In genomic region chr2:163438619-163439451, GRCm38 (mm10) we compare ENCODE assay signal across 9 mouse cellular contexts. TPM values are rescaled to one million over a fixed set of nuclear protein-coding genes. Genes with fewer than 3 reads are reported as not detected.
DNase-seq lines count a peak whose midpoint lies in the region; ATAC-seq and TF ChIP-seq lines count a peak whose summit lies in the region.
"Had no signal": no experiment of that assay in that cellular context is flagged by ENCODE, and none has a peak within 500 bp of the region (broad histone marks: within the 10 kb centered on the region; RNA-seq: fewer than 3 reads in every experiment).

No protein-coding gene starts in this region.

- H3K27ac ChIP-seq in gastrocnemius, adult 2 months = no peak overlapping the region
- no peak overlapping the region for H3K27ac ChIP-seq in ES-E14 (ENCODE audit: insufficient read depth, low read depth, low read length, poor library complexity, severe bottlenecking)
- peak overlapping the region; percentile 90 for H3K27ac ChIP-seq in hindbrain, embryonic 10.5 days
- H3K27ac ChIP-seq in liver, embryonic 11.5 days (ENCODE audit: low read depth, low read length) = no peak overlapping the region
- H3K27ac ChIP-seq in olfactory bulb, adult 2 months (ENCODE audit: insufficient read depth, low read depth, low read length) = no peak overlapping the region; the same call in 1 of the 2 replicates

- TF ChIP-seq POLR2A in olfactory bulb, adult 2 months (IDR thresholded peaks at IDR 0.05; ENCODE audit: insufficient read depth, low read depth, low read length) = no peak; the same call in 1 of the 2 replicates

- peak overlapping the region; percentile 47 for H3K9ac ChIP-seq in ES-E14 (ENCODE audit: insufficient read depth, low read depth, low read length, poor library complexity, severe bottlenecking)
- H3K9ac ChIP-seq in liver, embryonic 11.5 days (ENCODE audit: low read depth, low read length) = no peak overlapping the region

- DNase-seq in gastrocnemius, adult 2 months = no peak
- DNase-seq in gastrocnemius, postnatal 10 days = no peak
- no peak for DNase-seq in ES-E14 (ENCODE audit: low read depth, low spot score)
- DNase-seq in embryo, embryonic 11.5 days (ENCODE audit: low read depth, low spot score) = peak; percentile 56
- DNase-seq in hindbrain, embryonic 10.5 days (ENCODE audit: low spot score) = peak; percentile 67
- DNase-seq in liver, embryonic 11.5 days (ENCODE audit: low spot score) = peak; percentile 46
- no peak for DNase-seq in right cerebral cortex, postnatal 14 days

- no peak for ATAC-seq in liver, embryonic 11.5 days (replicated peaks; ENCODE audit: low FRiP score)

- H3K4me2 ChIP-seq in liver, embryonic 11.5 days = peak overlapping the region; percentile 53

- in situ Hi-C loops in ES-E14 (cut with MboI; ENCODE audit: low sequenced_read_pairs in 2 of 2, unreplicated experiment in 2 of 2) = no loop called here

- H3K27me3 ChIP-seq in hindbrain, embryonic 10.5 days (ENCODE audit: insufficient read depth, poor library complexity, severe bottlenecking) = peaks cover 21% of the 10 kb centered on the region
- peaks cover 18% of the 10 kb centered on the region for H3K27me3 ChIP-seq in liver, embryonic 11.5 days (replicated peaks; ENCODE audit: control insufficient read depth, insufficient read depth, low read length)

- 1% methylated on average over 30 of the region's 30 CpGs for WGBS in hindbrain, embryonic 10.5 days
- 3% methylated on average over 30 of the region's 30 CpGs for WGBS in liver, embryonic 11.5 days
- WGBS in olfactory bulb, adult 2 months = 2% methylated on average over 30 of the region's 30 CpGs

- H3K36me3 ChIP-seq in ES-E14 (ENCODE audit: control insufficient read depth, insufficient read depth, low read length, poor library complexity, severe bottlenecking) = no peaks in the 10 kb centered on the region
- no peaks in the 10 kb centered on the region for H3K36me3 ChIP-seq in hindbrain, embryonic 10.5 days
- H3K36me3 ChIP-seq in liver, embryonic 11.5 days (ENCODE audit: control insufficient read depth, insufficient read depth, low read length) = no peaks in the 10 kb centered on the region

- peak overlapping the region; percentile 66 for H3K4me3 ChIP-seq in gastrocnemius, adult 2 months
- peak overlapping the region; percentile 59 to 67 for H3K4me3 ChIP-seq in ES-E14 (ENCODE audit: insufficient read depth in 1 of 2, low read depth in 1 of 2, low read length in 2 of 2, poor library complexity in 1 of 2, severe bottlenecking in 1 of 2)
- peak overlapping the region; percentile 72 for H3K4me3 ChIP-seq in hindbrain, embryonic 10.5 days
- H3K4me3 ChIP-seq in liver, embryonic 11.5 days (ENCODE audit: low read depth, low read length) = peak overlapping the region; percentile 35; the same call in 1 of the 2 replicates
- peak overlapping the region; percentile 87 for H3K4me3 ChIP-seq in olfactory bulb, adult 2 months (ENCODE audit: insufficient read depth, low read depth, low read length)

- intact Hi-C loops in gastrocnemius, adult 2 months (cut with DNase I) = no loop called here

- no peak for TF ChIP-seq CTCF in gastrocnemius, adult 2 months (IDR thresholded peaks at IDR 0.05)
- TF ChIP-seq CTCF in olfactory bulb, adult 2 months (IDR thresholded peaks at IDR 0.05; ENCODE audit: insufficient read depth, low read depth, low read length) = no peak

- no peaks in the 10 kb centered on the region for H3K9me3 ChIP-seq in ES-E14 (ENCODE audit: control insufficient read depth, insufficient read depth, low read depth, low read length)
- no peaks in the 10 kb centered on the region for H3K9me3 ChIP-seq in hindbrain, embryonic 10.5 days
- no peaks in the 10 kb centered on the region for H3K9me3 ChIP-seq in liver, embryonic 11.5 days (ENCODE audit: control insufficient read depth, low read length)

- peaks cover 9 to 11% of the 10 kb centered on the region in 2 experiments; a peak in 3 of 4 replicates for H3K4me1 ChIP-seq in ES-E14 (ENCODE audit: control insufficient read depth in 2 of 2, insufficient read depth in 2 of 2, low read length in 2 of 2, poor library complexity in 1 of 2)
- peaks cover 35% of the 10 kb centered on the region for H3K4me1 ChIP-seq in hindbrain, embryonic 10.5 days (replicated peaks)
- H3K4me1 ChIP-seq in liver, embryonic 11.5 days (replicated peaks; ENCODE audit: control insufficient read depth, insufficient read depth, low read length) = no peaks in the 10 kb centered on the region
- peaks cover 18% of the 10 kb centered on the region for H3K4me1 ChIP-seq in olfactory bulb, adult 2 months (ENCODE audit: control insufficient read depth, insufficient read depth, low read length)

TF ChIP-seq in ES-E14, 5 proteins besides CTCF, POLR2A, EP300 and RAD21:
- TF ChIP-seq MAFK (IDR thresholded peaks at IDR 0.05; ENCODE audit: insufficient read depth, low read depth, low read length) (no peak), ZC3H11A (IDR thresholded peaks at IDR 0.05; ENCODE audit: borderline replicate concordance, low read depth, low read length) (no peak), HCFC1 (IDR thresholded peaks at IDR 0.05; ENCODE audit: borderline replicate concordance, insufficient read depth, low read length) (no peak), ZNF384 (IDR thresholded peaks at IDR 0.05; ENCODE audit: low read depth, low read length) (no peak), CHD2 (IDR thresholded peaks at IDR 0.05; ENCODE audit: low read depth, low read length) (no peak)

RNA-seq across cellular contexts. Expression of gene Gdap1l1, which starts 0.6 kb away (rescaled TPM):
- total RNA-seq in gastrocnemius, adult 2 months (2021) = not detected
- under 1 TPM; 0.14 to 0.34 TPM for total RNA-seq in gastrocnemius, postnatal 10 days (2021)
- total RNA-seq in ES-E14 (2012; rRNA removed) = 1.1 and 3.1 TPM in 2 replicates
- polyA plus RNA-seq in hindbrain, embryonic 10.5 days (2016; fragmentation: Nextera tagmentation; extraction: Ambion mirVana) = 19.0 and 54.8 TPM in 2 replicates
- polyA plus RNA-seq in liver, embryonic 11.5 days (2014; fragmentation: Nextera tagmentation; extraction: Ambion mirVana) = 1.4 and 1.7 TPM in 2 replicates
- polyA plus RNA-seq in olfactory bulb, adult 2 months (2012; ENCODE audit: insufficient read depth, insufficient read length, low replicate concordance, missing spikeins) = not detected in 2 replicates

RNA-seq across cellular contexts. Expression of gene Oser1, which starts 14.3 kb away (rescaled TPM):
- 10 to 100 TPM; 32.4 to 38.2 TPM for total RNA-seq in gastrocnemius, adult 2 months (2021)
- total RNA-seq in gastrocnemius, postnatal 10 days (2021) = 10 to 100 TPM; 23.6 to 26.5 TPM
- total RNA-seq in ES-E14 (2012; rRNA removed) = 31.5 and 42.0 TPM in 2 replicates
- polyA plus RNA-seq in hindbrain, embryonic 10.5 days (2016; fragmentation: Nextera tagmentation; extraction: Ambion mirVana) = 89.2 and 93.3 TPM in 2 replicates
- polyA plus RNA-seq in liver, embryonic 11.5 days (2014; fragmentation: Nextera tagmentation; extraction: Ambion mirVana) = 61.0 and 67.8 TPM in 2 replicates
- not detected in 2 replicates for polyA plus RNA-seq in olfactory bulb, adult 2 months (2012; ENCODE audit: insufficient read depth, insufficient read length, low replicate concordance, missing spikeins)

RNA-seq across cellular contexts. Expression of gene Fitm2, which starts 33.6 kb away (rescaled TPM):
- total RNA-seq in gastrocnemius, adult 2 months (2021) = 100 to 1,000 TPM in 1 of 2 experiments, 10 to 100 TPM in 1; 73.8 to 106 TPM
- total RNA-seq in gastrocnemius, postnatal 10 days (2021) = 10 to 100 TPM; 32.0 to 35.5 TPM
- total RNA-seq in ES-E14 (2012; rRNA removed) = 23.4 and 29.8 TPM in 2 replicates
- polyA plus RNA-seq in hindbrain, embryonic 10.5 days (2016; fragmentation: Nextera tagmentation; extraction: Ambion mirVana) = 10.4 and 10.8 TPM in 2 replicates
- polyA plus RNA-seq in liver, embryonic 11.5 days (2014; fragmentation: Nextera tagmentation; extraction: Ambion mirVana) = 8.1 and 9.0 TPM in 2 replicates
- polyA plus RNA-seq in olfactory bulb, adult 2 months (2012; ENCODE audit: insufficient read depth, insufficient read length, low replicate concordance, missing spikeins) = not detected in 2 replicates

RNA-seq across cellular contexts. Expression of gene Jph2, which starts 41.0 kb away (rescaled TPM):
- 100 to 1,000 TPM; 424 to 437 TPM for total RNA-seq in gastrocnemius, adult 2 months (2021)
- 100 to 1,000 TPM; 350 to 362 TPM for total RNA-seq in gastrocnemius, postnatal 10 days (2021)
- total RNA-seq in ES-E14 (2012; rRNA removed) = 3.0 and 7.7 TPM in 2 replicates
- polyA plus RNA-seq in hindbrain, embryonic 10.5 days (2016; fragmentation: Nextera tagmentation; extraction: Ambion mirVana) = 0.75 and 0.81 TPM in 2 replicates
- 0.19 and 0.26 TPM in 2 replicates for polyA plus RNA-seq in liver, embryonic 11.5 days (2014; fragmentation: Nextera tagmentation; extraction: Ambion mirVana)
- polyA plus RNA-seq in olfactory bulb, adult 2 months (2012; ENCODE audit: insufficient read depth, insufficient read length, low replicate concordance, missing spikeins) = not detected in 2 replicates

RNA-seq across cellular contexts. Expression of gene R3hdml, which starts 53.3 kb away (rescaled TPM):
- total RNA-seq in gastrocnemius, adult 2 months (2021) = not detected
- total RNA-seq in gastrocnemius, postnatal 10 days (2021) = not detected
- 4.4 and 5.7 TPM in 2 replicates for total RNA-seq in ES-E14 (2012; rRNA removed)
- polyA plus RNA-seq in hindbrain, embryonic 10.5 days (2016; fragmentation: Nextera tagmentation; extraction: Ambion mirVana) = not detected in 2 replicates
- polyA plus RNA-seq in liver, embryonic 11.5 days (2014; fragmentation: Nextera tagmentation; extraction: Ambion mirVana) = not detected in 2 replicates
- not detected in 2 replicates for polyA plus RNA-seq in olfactory bulb, adult 2 months (2012; ENCODE audit: insufficient read depth, insufficient read length, low replicate concordance, missing spikeins)
- total RNA-seq: left cerebral cortex, adult 18-20 months had no signal

Comparison
In these comparisons a context has a peak if more than half of its experiments do, and no peak if none do; other contexts are left out.
1. DNase-seq: peak in embryo, embryonic 11.5 days (single experiment), hindbrain, embryonic 10.5 days (single experiment) and liver, embryonic 11.5 days (single experiment); none in gastrocnemius, adult 2 months (single experiment), gastrocnemius, postnatal 10 days (single experiment), ES-E14 (single experiment) and right cerebral cortex, postnatal 14 days (single experiment).
2. H3K4me3 ChIP-seq: peak in every context shown above with its lines; median percentile 87 in olfactory bulb, adult 2 months; 72 in hindbrain, embryonic 10.5 days; 66 in gastrocnemius, adult 2 months; 63 in ES-E14; 35 in liver, embryonic 11.5 days.